Mouse (Mus musculus) gastrocnemius, adult 18-20 months (tissue): ENCODE measurements around the gene Zfp36l2. TPM values are rescaled to one million over a fixed set of nuclear protein-coding genes. Genes with fewer than 3 reads are reported as not detected.
"Not testable (repeated sequence)": the region's sequence is repeated elsewhere in the genome, so short reads cannot be mapped to it uniquely, and the experiment has no call there.

Experiments used
- DNase-seq: peaks from one replicate; pipeline ENCODE4 v3.0.0; 2021; ENCODE audit warnings: low spot score
- long read RNA-seq, 2 experiments: library from polyadenylated mRNA; stranded (forward); transcript quantifications; one replicate each; pipeline ENCODE4 v2.0.0; 2021
- total RNA-seq, 2 experiments: library from RNA; stranded (reverse); gene quantifications; 2 replicates each; pipeline ENCODE4 v1.2.3; 2021

Zfp36l2 gene
- 10 to 100 TPM in 1 of 2 experiments, 1 to 10 TPM in 1; 7.4 to 10.8 TPM for total RNA-seq
- long read RNA-seq, experiment 1, transcript Zfp36l2-201 (2 exons, 3,530 nt), result major isoform, 5 of 6 reads
- long read RNA-seq, experiment 1, partial matches to known transcripts, result 0 of 6 reads
- long read RNA-seq, experiment 1, other reads (novel, unspliced or antisense), result 1 of 6 reads
- long read RNA-seq, experiment 2, transcript Zfp36l2-201 (2 exons, 3,530 nt), result major isoform, 9 of 11 reads
- long read RNA-seq, experiment 2, partial matches to known transcripts, result 2 of 11 reads
- long read RNA-seq, experiment 2, other reads (novel, unspliced or antisense), result 0 of 11 reads

GRCm38 (mm10) chr17:84187727-84188373 lies at the start of gene Zfp36l2:
TSS of gene Zfp36l2 (minus strand) at chr17:84187947.
- DNase-seq, result peak; percentile 92

GRCm38 (mm10) chr17:84236781-84237557 lies 49.2 kb upstream of the Zfp36l2 start:
- DNase-seq, result no peak

- no peak for DNase-seq
Observed at GRCm38 (mm10) chr17:84235399-84235928, 47.7 kb upstream of the Zfp36l2 start.

DNA sequence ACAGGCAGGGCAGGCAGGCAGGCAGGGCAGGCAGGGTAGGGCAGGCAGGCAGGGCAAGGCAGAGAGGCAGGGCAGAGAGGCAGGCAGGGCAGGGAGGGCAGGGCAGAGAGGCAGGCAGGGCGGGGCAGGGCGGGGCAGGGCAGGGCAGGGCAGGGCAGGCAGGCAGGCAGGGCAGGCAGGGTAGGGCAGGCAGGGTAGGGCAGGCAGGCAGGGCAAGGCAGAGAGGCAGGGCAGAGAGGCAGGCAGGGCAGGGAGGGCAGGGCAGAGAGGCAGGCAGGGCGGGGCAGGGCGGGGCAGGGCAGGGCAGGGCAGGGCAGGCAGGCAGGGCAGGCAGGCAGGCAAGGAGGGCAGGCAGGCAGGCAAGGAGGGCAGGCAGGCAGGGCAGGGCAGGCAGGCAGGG lies 47.0 kb upstream of the Zfp36l2 start:
- DNase-seq, result not testable (repeated sequence)

DNA sequence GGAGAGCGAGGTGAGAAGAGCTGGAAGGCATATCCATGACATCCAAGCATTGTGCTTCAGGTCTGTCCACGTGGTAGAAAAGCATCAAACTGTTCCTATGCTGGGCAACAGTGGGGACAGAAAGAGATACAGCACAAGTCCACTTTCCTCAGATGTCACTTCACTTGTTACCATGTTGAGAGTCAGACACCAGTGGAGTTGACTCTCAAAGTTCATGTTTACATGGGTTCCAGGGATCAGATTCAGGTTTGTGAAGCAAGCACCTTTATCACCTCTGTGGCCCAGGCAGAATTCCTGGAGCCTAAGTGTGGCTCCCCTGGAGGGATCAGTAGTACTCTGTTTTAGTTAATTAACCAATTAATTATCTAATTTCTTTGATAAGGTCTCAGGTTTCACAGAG lies 46.0 kb upstream of the Zfp36l2 start:
- DNase-seq, result no peak

DNA sequence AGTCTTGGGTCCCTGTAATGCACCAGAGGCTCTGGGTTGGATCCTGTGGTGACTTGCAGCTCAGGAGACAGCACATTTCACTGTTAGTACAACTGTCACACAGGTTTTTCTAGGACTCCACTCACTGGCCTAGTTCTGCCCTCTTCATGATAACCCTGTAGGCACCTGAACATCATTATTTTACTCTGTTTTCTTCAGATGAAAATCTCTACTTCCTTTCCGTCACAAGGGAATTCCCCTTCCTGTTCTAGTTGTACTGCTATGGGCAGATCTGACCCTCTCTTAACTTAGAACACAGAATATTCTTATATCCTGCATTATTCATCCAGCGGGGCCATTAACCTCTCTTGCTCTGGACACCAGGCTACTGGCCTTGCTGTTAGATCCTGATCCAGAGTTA lies 43.6 kb upstream of the Zfp36l2 start:
- DNase-seq, result no peak

DNA sequence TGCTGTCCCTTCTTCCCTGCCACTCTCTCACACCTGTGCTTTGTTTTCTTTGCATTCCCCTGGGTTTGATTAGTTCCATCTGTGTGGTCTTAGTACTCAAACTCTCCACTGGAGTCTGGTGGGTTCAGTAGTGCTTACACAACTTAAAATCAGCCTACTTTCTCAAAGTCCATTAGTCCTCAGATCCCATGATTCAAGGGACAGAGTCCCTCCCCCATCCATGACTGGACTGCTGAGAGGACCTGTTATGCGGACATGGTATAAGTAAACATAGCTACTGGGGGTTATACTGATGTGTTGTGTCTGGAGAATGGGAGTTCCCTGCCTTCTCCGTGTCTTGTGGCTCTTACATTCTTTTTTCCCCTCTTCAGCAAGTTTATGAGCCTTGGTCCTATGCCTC lies 40.5 kb upstream of the Zfp36l2 start:
- DNase-seq, result no peak

DNA sequence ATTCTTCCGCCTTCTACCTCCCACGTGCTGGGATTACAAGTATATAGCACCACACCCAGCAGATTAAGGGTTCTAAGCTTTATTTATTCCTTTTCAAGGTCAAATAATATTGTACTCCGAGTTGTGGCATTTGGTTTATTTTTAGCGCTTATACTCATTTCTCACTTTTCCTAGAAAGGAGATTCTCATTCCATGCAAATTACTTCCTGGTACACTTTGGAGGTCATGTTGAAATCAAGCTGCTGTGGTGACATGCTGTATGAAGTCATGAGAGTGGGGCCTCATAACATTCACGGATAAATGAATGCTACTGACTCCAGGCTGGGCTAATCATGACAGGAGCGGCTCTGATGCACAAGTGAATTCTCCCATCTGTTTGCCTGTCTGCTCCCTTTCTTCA lies 38.9 kb upstream of the Zfp36l2 start:
- DNase-seq, result no peak

GRCm38 (mm10) chr17:84226231-84226630 lies 38.5 kb upstream of the Zfp36l2 start:
- no peak for DNase-seq

- DNase-seq, result no peak
Observed at GRCm38 (mm10) chr17:84224217-84224887, 36.6 kb upstream of the Zfp36l2 start.

DNA sequence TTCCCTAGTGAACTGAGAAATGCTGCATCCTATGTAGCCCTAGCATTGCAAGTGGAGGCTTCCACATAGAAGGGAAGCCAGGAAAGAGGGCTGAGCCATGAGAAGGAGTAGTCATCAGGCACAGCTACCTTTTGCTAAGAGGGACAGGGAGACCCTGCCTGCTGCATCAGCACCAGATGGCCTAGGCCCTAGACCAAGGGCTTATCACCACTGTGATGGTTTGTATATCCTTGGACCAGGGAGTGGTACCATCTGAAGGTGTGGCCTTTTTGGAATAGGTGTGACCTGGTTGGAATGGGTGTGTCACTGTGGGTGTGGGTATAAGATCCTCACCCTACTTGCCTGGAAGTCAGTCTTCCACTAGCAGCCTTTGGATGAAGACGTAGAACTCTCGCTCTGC lies 31.1 kb upstream of the Zfp36l2 start:
- DNase-seq, result not testable (repeated sequence)

DNA sequence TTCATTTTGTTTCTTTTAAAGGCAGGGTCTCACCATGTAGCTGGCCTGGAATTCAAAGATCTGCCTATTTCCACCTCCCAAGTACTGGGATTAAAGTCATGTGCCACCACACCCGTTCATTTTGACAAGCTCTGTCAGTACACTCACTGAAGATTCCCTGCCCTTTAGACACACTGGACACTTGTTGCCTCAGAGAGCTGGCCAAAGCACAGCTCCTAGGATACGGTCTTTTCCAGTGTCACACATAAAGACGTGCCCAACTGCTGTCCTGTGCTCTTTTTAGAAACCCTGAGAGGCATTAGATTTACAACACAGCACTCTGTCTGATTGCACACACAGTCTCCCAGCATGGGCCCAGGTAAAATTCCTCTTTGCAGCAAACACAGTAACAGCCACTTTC lies 29.9 kb upstream of the Zfp36l2 start:
- no peak for DNase-seq

DNA sequence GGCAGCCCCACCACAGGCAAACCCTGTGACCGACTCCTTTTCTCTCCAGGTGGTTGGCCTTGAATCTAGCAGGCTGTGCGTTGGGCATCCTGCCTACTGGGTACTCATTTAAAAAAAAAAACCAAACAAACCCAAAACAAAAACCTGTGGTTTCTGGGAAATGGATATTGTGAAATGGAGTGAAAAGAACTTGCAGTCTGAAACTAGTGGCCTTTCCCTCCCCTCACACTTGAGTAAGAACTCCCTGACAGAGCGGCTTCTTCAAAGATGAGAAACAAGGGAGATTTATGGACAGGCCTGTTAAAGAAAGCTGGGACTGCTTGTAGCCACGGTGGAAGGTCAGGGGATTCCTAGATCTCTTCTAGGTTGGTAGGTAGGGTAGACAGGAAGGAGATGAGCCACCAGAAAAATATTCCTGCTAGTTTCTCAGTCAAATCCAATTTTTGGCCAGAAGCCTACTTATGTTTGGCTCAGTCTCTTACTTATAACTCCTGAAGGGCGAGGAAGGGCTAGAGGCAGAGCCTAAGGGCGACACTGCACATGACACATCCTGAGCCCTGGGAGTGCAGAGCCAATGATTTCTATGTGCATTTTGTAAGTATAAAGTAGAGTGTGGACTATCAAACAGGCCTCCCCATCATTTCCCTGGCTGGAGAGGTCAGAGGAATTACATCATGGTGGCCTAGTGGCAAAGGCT lies 27.7 kb upstream of the Zfp36l2 start:
- no peak for DNase-seq

DNA sequence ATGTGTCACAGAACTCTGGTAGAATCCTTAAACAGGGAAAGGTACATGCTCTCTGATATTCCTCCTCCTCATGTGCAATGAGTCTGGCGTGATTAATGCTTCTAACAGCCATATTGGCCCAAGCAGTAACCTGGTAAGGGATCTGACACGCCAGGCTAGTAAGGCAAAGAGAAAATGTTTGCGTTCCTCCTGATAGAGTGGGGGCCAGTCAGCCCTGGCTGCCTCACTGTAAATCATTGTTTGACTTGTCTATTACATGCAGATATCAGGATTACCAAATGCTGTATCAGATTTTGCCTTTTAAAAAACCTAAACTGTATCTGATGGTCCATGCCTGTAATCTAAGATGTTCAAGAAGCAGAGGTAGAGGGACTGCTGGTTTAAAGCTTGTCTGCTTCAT lies 25.7 kb upstream of the Zfp36l2 start:
- DNase-seq, result no peak

- DNase-seq, result no peak
Observed at GRCm38 (mm10) chr17:84207611-84208010, 19.9 kb upstream of the Zfp36l2 start.

- DNase-seq, result no peak
Observed at GRCm38 (mm10) chr17:84206239-84206638, 18.5 kb upstream of the Zfp36l2 start.

DNA sequence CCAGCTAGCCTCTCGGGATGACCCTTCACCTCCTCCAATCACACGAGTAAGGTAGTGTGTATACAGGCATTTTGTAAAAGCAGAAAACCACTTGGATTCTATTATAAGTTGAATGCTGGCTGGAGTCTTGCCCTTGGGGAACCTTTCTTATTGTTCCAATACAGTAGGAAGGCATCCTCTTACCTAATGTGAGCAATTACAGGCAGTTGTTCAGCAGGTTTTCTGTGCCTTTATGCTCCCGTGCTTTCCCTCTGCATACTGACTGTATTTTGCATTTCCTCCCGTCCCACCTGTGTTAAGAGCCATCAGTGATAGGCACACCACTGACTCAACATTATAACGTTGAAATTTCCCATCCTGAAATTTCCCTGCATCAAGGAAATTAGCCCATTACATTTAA lies 17.2 kb upstream of the Zfp36l2 start:
- DNase-seq, result no peak

- DNase-seq, result no peak
Observed at GRCm38 (mm10) chr17:84203340-84203739, 15.6 kb upstream of the Zfp36l2 start.

- DNase-seq, result no peak
Observed at GRCm38 (mm10) chr17:84201183-84201582, 13.4 kb upstream of the Zfp36l2 start.

GRCm38 (mm10) chr17:84197912-84198344 lies 10.2 kb upstream of the Zfp36l2 start:
- no peak for DNase-seq

DNA sequence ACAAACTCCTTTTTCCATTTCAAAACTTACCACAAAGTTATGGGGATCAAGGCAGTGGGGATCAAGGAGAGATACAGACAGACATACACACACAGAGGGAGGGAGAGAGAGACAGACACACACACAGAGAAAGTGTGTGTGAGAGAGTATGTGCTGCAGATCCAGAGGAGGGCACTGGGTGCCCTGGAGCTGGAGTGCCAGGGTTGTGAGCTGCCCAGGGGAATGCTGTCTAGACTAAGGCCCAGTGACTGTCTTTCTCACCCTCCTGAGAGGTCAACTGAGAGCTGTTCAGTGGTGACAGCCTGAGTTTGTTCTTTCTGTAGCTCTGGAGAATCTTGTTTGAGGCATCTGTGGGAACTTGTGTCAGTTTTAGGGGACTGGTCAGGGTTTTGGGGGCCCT lies 8.6 kb upstream of the Zfp36l2 start:
- DNase-seq, result no peak
